ENCODE assay signal across 22 mouse cellular contexts in genomic region chr10:85453221-85453775, GRCm38 (mm10).
"Had no signal": no experiment of that assay in that cellular context is flagged by ENCODE, and none has a peak within 500 bp of the region (broad histone marks: within the 10 kb centered on the region; RNA-seq: fewer than 3 reads in every experiment).

No protein-coding gene starts in this region.

- DNase-seq: kidney, postnatal 36 days; layer of hippocampus, postnatal 36 days; liver; lung, adult 18-20 months; lung, postnatal 10 days; lung, postnatal 36 days; retina, postnatal 1 day; right cerebral cortex, postnatal 25 days; thymus, adult 18-20 months; thymus, postnatal 36 days had no signal

- H3K4me1 ChIP-seq: liver, embryonic 12.5 days; liver, embryonic 15.5 days; megakaryocyte, embryonic 14.5 days had no signal

- H3K27me3 ChIP-seq: liver, embryonic 12.5 days; liver, embryonic 15.5 days; lung, embryonic 15.5 days; midbrain, embryonic 13.5 days had no signal

- H3K36me3 ChIP-seq: limb, embryonic 10.5 days; limb, embryonic 13.5 days; liver, embryonic 12.5 days; liver, embryonic 15.5 days; lung, embryonic 15.5 days; midbrain, embryonic 10.5 days; midbrain, embryonic 13.5 days; neural tube, embryonic 13.5 days had no signal

- H3K9me3 ChIP-seq: limb, embryonic 10.5 days; limb, embryonic 13.5 days; liver, embryonic 12.5 days; liver, embryonic 15.5 days; lung, embryonic 15.5 days; midbrain, embryonic 10.5 days; neural tube, embryonic 13.5 days had no signal

- H3K9ac ChIP-seq: limb, embryonic 13.5 days; liver, embryonic 12.5 days; liver, embryonic 15.5 days; lung, embryonic 15.5 days; midbrain, embryonic 13.5 days; neural tube, embryonic 13.5 days had no signal

- H3K27ac ChIP-seq: kidney, postnatal 0 days; limb, embryonic 10.5 days; limb, embryonic 13.5 days; liver, embryonic 12.5 days; liver, embryonic 15.5 days; lung, embryonic 15.5 days; midbrain, embryonic 10.5 days; midbrain, embryonic 13.5 days; neural tube, embryonic 13.5 days had no signal

- ATAC-seq: liver, embryonic 12.5 days; midbrain, embryonic 13.5 days; midbrain, embryonic 16.5 days had no signal

- H3K4me3 ChIP-seq: limb, embryonic 10.5 days; limb, embryonic 13.5 days; liver, embryonic 12.5 days; liver, embryonic 15.5 days; lung, embryonic 15.5 days; megakaryocyte, embryonic 14.5 days; midbrain, embryonic 10.5 days; midbrain, embryonic 13.5 days; myocyte; neural tube, embryonic 13.5 days had no signal

- H3K4me2 ChIP-seq: limb, embryonic 13.5 days; liver, embryonic 12.5 days; liver, embryonic 15.5 days; lung, embryonic 15.5 days; midbrain, embryonic 13.5 days; neural tube, embryonic 13.5 days had no signal
